Mouse (Mus musculus) forebrain, postnatal 0 days (tissue): ENCODE results near the gene Cpsf4l. TPM values are rescaled to one million over a fixed set of nuclear protein-coding genes. Genes with fewer than 3 reads are reported as not detected.

Experiments used
- ATAC-seq: fragments of 200-750 bp; cut with Nextera tagmentation; 2 replicates; pipeline ENCODE4 v1.8.0; 2017; ENCODE audit warnings: mild to moderate bottlenecking, moderate library complexity
- DNase-seq: peaks from one replicate; pipeline ENCODE4 v3.0.0-alpha.2; 2015
- H3K27ac ChIP-seq: fragments of 300-500 bp; sonication (generic); 2 replicates; pipeline ENCODE4 v1.5.1; 2014; ENCODE audit warnings: low read depth, mild to moderate bottlenecking, antibody characterized with exemption, low read length, moderate library complexity, mixed read lengths
- H3K27me3 ChIP-seq: fragments of 300-500 bp; sonication (generic); 2 replicates; pipeline ENCODE4 v1.6.1; 2014; ENCODE audit warnings: mild to moderate bottlenecking, low read length, mixed read lengths; ENCODE audit not compliant: insufficient read depth
- H3K36me3 ChIP-seq: fragments of 300-500 bp; sonication (generic); 2 replicates; pipeline ENCODE4 v1.6.1; 2014; ENCODE audit warnings: mild to moderate bottlenecking, moderate library complexity; ENCODE audit not compliant: insufficient read depth
- H3K4me1 ChIP-seq: fragments of 300-500 bp; sonication (generic); 2 replicates; pipeline ENCODE4 v1.6.1; 2014; ENCODE audit warnings: antibody characterized with exemption; ENCODE audit not compliant: insufficient read depth
- H3K4me2 ChIP-seq: fragments of 300-500 bp; sonication (generic); 2 replicates; pipeline ENCODE4 v1.6.1; 2014; ENCODE audit warnings: low read depth, mild to moderate bottlenecking, moderate library complexity
- H3K4me3 ChIP-seq: fragments of 300-500 bp; sonication (generic); 2 replicates; pipeline ENCODE4 v1.5.1; 2014; ENCODE audit warnings: low read depth, low read length, mixed read lengths
- H3K9ac ChIP-seq: fragments of 300-500 bp; sonication (generic); 2 replicates; pipeline ENCODE4 v1.6.1; 2014; ENCODE audit warnings: mild to moderate bottlenecking
- H3K9me3 ChIP-seq: fragments of 300-500 bp; sonication (generic); 2 replicates; pipeline ENCODE4 v1.6.1; 2016; ENCODE audit warnings: low read length
- CTCF ChIP-seq: sonication (generic); IDR thresholded peaks from 2 replicates; pipeline ENCODE4 v1.5.1; 2016; ENCODE audit warnings: antibody characterized with exemption, control low read depth, low read depth
- WGBS: fragments of 180-500 bp; shearing (Covaris S2); extraction: QIAGEN DNeasy Blood & Tissue Kit; methylation state at CpG from one replicate; pipeline ENCODE4 v1.1.7; 2014; 5-methylcytosine and 5-hydroxymethylcytosine counted together
- polyA plus RNA-seq: library from polyadenylated mRNA; unstranded; fragments of >200 nt; fragmentation: Nextera tagmentation; extraction: Ambion mirVana; gene quantifications from 2 replicates; pipeline ENCODE4 v1.2.1, GENCODE M21; 2015
- total RNA-seq: library from RNA; depleted of rRNA; stranded (reverse); fragments of >200 nt; gene quantifications from 2 replicates; pipeline ENCODE4 v1.2.3, GENCODE M21; 2014

Gene Cpsf4l
- total and polyA plus RNA-seq, 2 experiments from 2014 or later, result 0.30 TPM; not detected in 1

GRCm38 (mm10) chr11:113751484-113752084, 41.8 kb upstream of the Cpsf4l start, which contains the start of gene Cdc42ep4:
Gene Cdc42ep4, minus strand, starts transcription at chr11:113751881.
- peak; percentile 95 for DNase-seq
- peak within 1 kb of the TSS; percentile 94 for H3K27ac ChIP-seq
- WGBS, result 2% methylated on average over 44 of the region's 44 CpGs
- peaks cover 21% of the 10 kb centered on the region for H3K4me1 ChIP-seq
- ATAC-seq, result peak; percentile 93
- H3K4me3 ChIP-seq, result peak within 1 kb of the TSS; percentile 96
- H3K9me3 ChIP-seq, result no peaks in the 10 kb centered on the region
- H3K9ac ChIP-seq, result peak within 1 kb of the TSS; percentile 93
- peak within 1 kb of the TSS; percentile 85 for H3K4me2 ChIP-seq
- no peak; the same call in 1 of the 2 replicates for TF ChIP-seq CTCF
- no peaks in the 10 kb centered on the region for H3K27me3 ChIP-seq
- 0 out of 2 replicates have a peak, but pooled peaks cover 4% of the 10 kb centered on the region for H3K36me3 ChIP-seq

GRCm38 (mm10) chr11:113750571-113751483, 41.0 kb upstream of the Cpsf4l start:
- H3K36me3 ChIP-seq, result peaks cover 8% of the 10 kb centered on the region
- H3K27ac ChIP-seq, result peak overlapping the region; percentile 94
- peak overlapping the region; percentile 85 for H3K4me2 ChIP-seq
- WGBS, result 3% methylated on average over 66 of the region's 67 CpGs
- H3K27me3 ChIP-seq, result no peaks in the 10 kb centered on the region
- peak overlapping the region; percentile 93 for H3K9ac ChIP-seq
- DNase-seq (peak; percentile 80), ATAC-seq (peak; percentile 47)
- peak overlapping the region; percentile 96 for H3K4me3 ChIP-seq
- H3K4me1 ChIP-seq, result peaks cover 21% of the 10 kb centered on the region
- TF ChIP-seq CTCF, result peak; percentile 64
- no peaks in the 10 kb centered on the region for H3K9me3 ChIP-seq

GRCm38 (mm10) chr11:113749749-113750351, 40.0 kb upstream of the Cpsf4l start:
- H3K9ac ChIP-seq, result peak overlapping the region; percentile 93
- H3K36me3 ChIP-seq, result peaks cover 8% of the 10 kb centered on the region
- peak overlapping the region; percentile 85 for H3K4me2 ChIP-seq
- no peaks in the 10 kb centered on the region for H3K27me3 ChIP-seq
- H3K27ac ChIP-seq, result peak overlapping the region; percentile 94
- no peak for TF ChIP-seq CTCF
- DNase-seq, result peak; percentile 45
- WGBS, result 3% methylated on average over 9 of the region's 9 CpGs
- H3K4me1 ChIP-seq, result peaks cover 21% of the 10 kb centered on the region
- ATAC-seq, result no peak
- H3K9me3 ChIP-seq, result no peaks in the 10 kb centered on the region
- H3K4me3 ChIP-seq, result peak overlapping the region; percentile 96

- Histone ChIP-seq H3K9me3 (no peaks in the 10 kb centered on the region), H3K4me3 (peak overlapping the region; percentile 96), H3K27me3 (no peaks in the 10 kb centered on the region), H3K4me1 (peaks cover 21% of the 10 kb centered on the region), H3K36me3 (peaks cover 10% of the 10 kb centered on the region), H3K9ac (peak overlapping the region; percentile 93), H3K27ac (peak overlapping the region; percentile 94; the same call in 1 of the 2 replicates), H3K4me2 (peak overlapping the region; percentile 85)
- ATAC-seq (no peak), DNase-seq (no peak)
- WGBS, result 11% methylated on average over 21 of the region's 21 CpGs
- no peak for TF ChIP-seq CTCF
Measured at GRCm38 (mm10) chr11:113748797-113749521, 39.1 kb upstream of the Cpsf4l start.

DNA sequence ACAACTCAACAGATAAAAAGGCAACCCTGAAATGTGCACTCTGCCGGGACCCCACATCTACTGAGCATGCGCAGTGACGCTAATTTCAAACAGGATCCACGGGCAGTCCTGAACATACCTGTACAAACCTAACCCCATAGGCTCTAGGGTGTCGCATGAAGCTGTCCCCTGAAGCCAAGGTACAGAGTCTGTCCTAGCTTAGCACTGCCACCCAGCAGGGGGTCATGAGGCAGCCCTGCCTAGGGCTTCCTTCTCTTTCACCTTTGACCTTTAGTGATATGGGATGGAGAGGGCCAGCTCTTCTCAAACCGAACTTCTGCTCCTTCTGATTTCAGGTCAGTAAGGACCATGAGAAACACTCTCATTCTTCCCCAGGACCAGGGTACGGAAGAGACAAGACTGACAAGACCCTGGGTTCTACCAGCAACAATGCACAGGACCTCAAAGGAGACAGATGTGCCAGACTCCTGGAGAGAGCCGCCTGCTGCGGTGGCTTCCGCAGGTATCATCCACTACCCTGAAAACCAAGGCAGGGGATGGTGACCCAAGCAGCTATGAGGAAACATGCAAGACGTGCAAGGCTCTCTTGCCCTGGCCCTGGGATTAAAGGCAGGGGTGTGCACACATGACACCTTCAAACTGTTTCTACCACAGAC, 38.0 kb upstream of the Cpsf4l start:
- Histone ChIP-seq H3K4me2 (peak overlapping the region; percentile 85; the same call in 1 of the 2 replicates), H3K9ac (no peak overlapping the region), H3K27ac (0 out of 2 replicates have a peak overlapping the region, but pooled peaks have one; percentile 6), H3K9me3 (no peaks in the 10 kb centered on the region), H3K4me1 (peaks cover 21% of the 10 kb centered on the region), H3K4me3 (no peak overlapping the region), H3K27me3 (no peaks in the 10 kb centered on the region), H3K36me3 (peaks cover 13% of the 10 kb centered on the region)
- TF ChIP-seq CTCF, result no peak
- DNase-seq (no peak), ATAC-seq (no peak)
- 82% methylated on average over 11 of the region's 11 CpGs for WGBS

- no peak overlapping the region for H3K4me2 ChIP-seq
- H3K27me3 ChIP-seq, result no peaks in the 10 kb centered on the region
- no peaks in the 10 kb centered on the region for H3K9me3 ChIP-seq
- H3K27ac ChIP-seq, result no peak overlapping the region
- WGBS, result 66% methylated on average over 16 of the region's 16 CpGs
- DNase-seq, result peak; percentile 21
- peaks cover 19% of the 10 kb centered on the region for H3K4me1 ChIP-seq
- TF ChIP-seq CTCF, result no peak
- H3K36me3 ChIP-seq, result peaks cover 13% of the 10 kb centered on the region
- H3K9ac ChIP-seq, result no peak overlapping the region
- ATAC-seq, result no peak
- no peak overlapping the region for H3K4me3 ChIP-seq
Measured at GRCm38 (mm10) chr11:113747056-113747455, 37.2 kb upstream of the Cpsf4l start.
